Mouse (Mus musculus): ENCODE results near the gene Nlrp3. TPM values are rescaled to one million over a fixed set of nuclear protein-coding genes. Genes with fewer than 3 reads are reported as not detected.

Nlrp3 gene
- total and polyA plus RNA-seq, 3 experiments: 0.33 to 0.55 (median 0.45) TPM

DNA sequence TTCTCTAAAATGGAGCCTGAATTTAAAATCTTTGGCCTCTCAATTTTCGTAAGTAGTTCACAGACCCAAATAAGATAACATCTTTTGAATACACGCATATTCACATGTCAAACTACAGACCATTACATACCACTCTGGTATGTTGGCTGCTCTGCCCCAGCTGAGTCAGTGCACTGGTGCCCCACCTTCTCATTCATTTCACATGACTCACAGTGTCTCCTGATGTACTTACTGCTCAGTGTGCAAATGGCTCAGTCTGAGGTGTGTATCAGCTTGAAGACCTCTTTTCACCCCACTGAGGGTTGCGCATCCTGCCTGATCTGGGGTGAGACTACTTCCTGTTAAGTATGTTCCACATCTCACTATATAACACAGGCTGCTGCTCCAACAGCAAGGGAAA, 59.5 kb downstream of the Nlrp3 start:
- no peak for DNase-seq
- H3K27ac ChIP-seq: no peak overlapping the region
- no peak overlapping the region for H3K4me3 ChIP-seq
- no peaks in the 10 kb centered on the region for H3K79me2 ChIP-seq (replicated peaks; ENCODE audit: control insufficient read depth, insufficient read depth, low read length)
- intact Hi-C loops (cut with DNase I): no loop called here
- H3K4me1 ChIP-seq (ENCODE audit: control insufficient read depth, insufficient read depth, low read length): no peaks in the 10 kb centered on the region; the same call in 1 of the 2 replicates
- no peak for TF ChIP-seq POLR2A (IDR thresholded peaks at IDR 0.05; ENCODE audit: insufficient read depth, low read depth, low read length)
- no peak for TF ChIP-seq EP300 (IDR thresholded peaks at IDR 0.05; ENCODE audit: insufficient read depth, low read depth, low read length)
- TF ChIP-seq CTCF (IDR thresholded peaks at IDR 0.05): no peak
- no peaks in the 10 kb centered on the region for H3K36me3 ChIP-seq (ENCODE audit: control insufficient read depth, insufficient read depth, low read length)
- no peaks in the 10 kb centered on the region for H3K27me3 ChIP-seq (ENCODE audit: control insufficient read depth, insufficient read depth, low read length)
- 74% methylated on average over 3 of the region's 3 CpGs for WGBS
- H3K9ac ChIP-seq (ENCODE audit: low read depth, low read length): no peak overlapping the region

DNA sequence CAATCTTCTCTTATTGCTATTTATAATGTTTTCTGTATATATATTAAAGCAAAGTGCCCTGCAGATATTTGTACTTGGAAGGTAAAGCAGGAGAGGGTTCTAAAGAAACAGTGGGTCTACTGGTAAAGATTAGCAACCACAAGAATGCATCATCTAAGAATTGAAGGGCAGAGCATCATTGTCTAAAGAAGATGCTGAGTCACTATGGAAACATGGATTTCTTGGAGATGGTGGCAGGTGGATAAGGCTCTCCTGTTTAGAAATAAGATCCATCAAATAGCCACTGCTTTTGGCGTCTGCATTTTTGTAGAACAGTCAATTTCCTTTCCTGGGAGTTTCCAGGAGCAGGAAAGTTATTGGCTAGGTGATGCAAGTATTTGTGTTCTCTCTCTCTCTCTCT, 60.9 kb downstream of the Nlrp3 start:
- H3K27ac ChIP-seq: no peak overlapping the region
- no peak for TF ChIP-seq EP300 (IDR thresholded peaks at IDR 0.05; ENCODE audit: insufficient read depth, low read depth, low read length)
- TF ChIP-seq POLR2A (IDR thresholded peaks at IDR 0.05; ENCODE audit: insufficient read depth, low read depth, low read length): no peak
- no peak for TF ChIP-seq CTCF (IDR thresholded peaks at IDR 0.05)
- DNase-seq: no peak
- H3K79me2 ChIP-seq (replicated peaks; ENCODE audit: control insufficient read depth, insufficient read depth, low read length): no peaks in the 10 kb centered on the region
- no peaks in the 10 kb centered on the region for H3K36me3 ChIP-seq (ENCODE audit: control insufficient read depth, insufficient read depth, low read length)
- no peaks in the 10 kb centered on the region for H3K27me3 ChIP-seq (ENCODE audit: control insufficient read depth, insufficient read depth, low read length)
- no peak overlapping the region for H3K9ac ChIP-seq (ENCODE audit: low read depth, low read length)
- H3K4me1 ChIP-seq (ENCODE audit: control insufficient read depth, insufficient read depth, low read length): no peaks in the 10 kb centered on the region; the same call in 1 of the 2 replicates
- H3K4me3 ChIP-seq: no peak overlapping the region
- WGBS: 54% methylated on average over 1 of the region's 1 CpGs
- intact Hi-C loops (cut with DNase I): no loop called here

DNA sequence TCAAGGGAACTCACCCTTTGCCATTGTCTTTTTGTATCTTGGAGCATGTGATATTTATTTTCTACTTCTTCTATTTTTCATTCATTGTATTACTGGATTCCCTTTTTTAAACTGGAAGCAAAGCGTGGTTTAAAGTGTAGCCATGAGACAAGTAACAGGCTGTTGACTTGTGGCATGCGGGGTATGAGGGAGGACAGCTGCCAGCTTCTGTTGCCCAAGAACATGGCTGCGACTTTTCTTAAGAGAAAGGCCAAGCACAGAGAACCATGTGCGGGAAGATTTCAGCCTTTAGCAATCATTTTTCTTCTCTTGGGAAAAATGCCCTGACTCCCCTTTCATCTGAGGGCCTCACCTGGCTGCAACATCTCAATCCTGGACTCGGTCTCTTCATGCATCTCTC, 70.3 kb downstream of the Nlrp3 start:
- Histone ChIP-seq H3K27me3 (ENCODE audit: control insufficient read depth, insufficient read depth, low read length) (no peaks in the 10 kb centered on the region), H3K4me1 (ENCODE audit: control insufficient read depth, insufficient read depth, low read length) (no peaks in the 10 kb centered on the region), H3K79me2 (replicated peaks; ENCODE audit: control insufficient read depth, insufficient read depth, low read length) (no peaks in the 10 kb centered on the region), H3K9ac (ENCODE audit: low read depth, low read length) (no peak overlapping the region), H3K4me3 (no peak overlapping the region), H3K27ac (no peak overlapping the region), H3K36me3 (ENCODE audit: control insufficient read depth, insufficient read depth, low read length) (no peaks in the 10 kb centered on the region)
- 65% methylated on average over 5 of the region's 5 CpGs for WGBS
- no peak for DNase-seq
- intact Hi-C loops (cut with DNase I): loop anchor here (5.0 kb wide), 2 partner anchors 84 to 309 kb away; partner anchors contain the start of gene Zkscan17
- TF ChIP-seq POLR2A (IDR thresholded peaks at IDR 0.05; ENCODE audit: insufficient read depth, low read depth, low read length) (no peak), CTCF (IDR thresholded peaks at IDR 0.05) (no peak), EP300 (IDR thresholded peaks at IDR 0.05; ENCODE audit: insufficient read depth, low read depth, low read length) (no peak)

DNA sequence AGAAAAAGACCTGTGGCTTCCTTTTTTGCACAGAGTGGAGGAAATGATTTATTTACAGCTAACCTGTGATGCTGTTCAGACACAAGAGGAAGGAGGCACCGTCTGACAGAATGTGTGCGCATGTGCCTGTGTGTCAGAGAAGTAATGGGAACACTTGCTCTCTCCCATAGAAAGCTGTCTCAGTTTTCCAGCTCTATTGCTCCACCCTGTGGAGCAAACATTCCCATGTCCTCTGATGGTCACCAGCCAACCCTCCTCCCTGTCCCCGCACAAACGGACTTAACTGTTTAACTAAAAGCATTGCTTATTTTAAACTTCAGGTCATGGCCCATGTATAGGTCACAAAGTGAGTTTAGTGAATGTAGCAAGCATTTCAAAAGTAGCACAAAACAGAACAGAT, 72.8 kb downstream of the Nlrp3 start:
- H3K36me3 ChIP-seq (ENCODE audit: control insufficient read depth, insufficient read depth, low read length): no peaks in the 10 kb centered on the region
- no peak for TF ChIP-seq POLR2A (IDR thresholded peaks at IDR 0.05; ENCODE audit: insufficient read depth, low read depth, low read length)
- peak; percentile 66 for TF ChIP-seq CTCF (IDR thresholded peaks at IDR 0.05)
- H3K79me2 ChIP-seq (replicated peaks; ENCODE audit: control insufficient read depth, insufficient read depth, low read length): no peaks in the 10 kb centered on the region
- intact Hi-C loops (cut with DNase I): loop anchor here (5.0 kb wide), 2 partner anchors 87 to 312 kb away; partner anchors contain the start of gene Zkscan17
- H3K27me3 ChIP-seq (ENCODE audit: control insufficient read depth, insufficient read depth, low read length): no peaks in the 10 kb centered on the region
- no peak overlapping the region for H3K4me3 ChIP-seq
- H3K27ac ChIP-seq: no peak overlapping the region
- H3K4me1 ChIP-seq (ENCODE audit: control insufficient read depth, insufficient read depth, low read length): no peaks in the 10 kb centered on the region
- WGBS: 16% methylated on average over 4 of the region's 4 CpGs
- DNase-seq: no peak
- H3K9ac ChIP-seq (ENCODE audit: low read depth, low read length): no peak overlapping the region

Other genes starting within 250 kb of the Nlrp3 start
- 1 to 10 TPM; 4.3 to 4.6 TPM for gene Wnt9a, start 234.6 kb upstream of the Nlrp3 start, total RNA-seq (2021)
- 4.6 and 7.2 TPM in 2 replicates for gene Wnt9a, start 234.6 kb upstream of the Nlrp3 start, polyA plus RNA-seq (2012; rRNA removed)
- gene Prss38, start 165.9 kb upstream of the Nlrp3 start, total RNA-seq (2021): not detected
- not detected in 2 replicates for gene Prss38, start 165.9 kb upstream of the Nlrp3 start, polyA plus RNA-seq (2012; rRNA removed)
- 10 to 100 TPM; 11.8 to 12.9 TPM for gene Jmjd4, start 91.5 kb upstream of the Nlrp3 start, total RNA-seq (2021)
- gene Jmjd4, start 91.5 kb upstream of the Nlrp3 start, polyA plus RNA-seq (2012; rRNA removed): 6.6 and 11.2 TPM in 2 replicates
- 10 to 100 TPM; 37.7 to 42.2 TPM for gene Snap47, start 90.4 kb upstream of the Nlrp3 start, total RNA-seq (2021)
- 49.4 and 85.7 TPM in 2 replicates for gene Snap47, start 90.4 kb upstream of the Nlrp3 start, polyA plus RNA-seq (2012; rRNA removed)
- 1 to 10 TPM; 3.0 to 4.7 TPM for gene Zfp867, start 69.1 kb upstream of the Nlrp3 start, total RNA-seq (2021)
- gene Zfp867, start 69.1 kb upstream of the Nlrp3 start, polyA plus RNA-seq (2012; rRNA removed): 1.00 and 2.1 TPM in 2 replicates
- 10 to 100 TPM; 11.7 to 14.8 TPM for gene Zkscan17, start 14.8 kb upstream of the Nlrp3 start, total RNA-seq (2021)
- 7.8 and 10.0 TPM in 2 replicates for gene Zkscan17, start 14.8 kb upstream of the Nlrp3 start, polyA plus RNA-seq (2012; rRNA removed)
- not detected for gene Olfr222, start 34.7 kb downstream of the Nlrp3 start, total RNA-seq (2021)
- gene Olfr222, start 34.7 kb downstream of the Nlrp3 start, polyA plus RNA-seq (2012; rRNA removed): not detected in 2 replicates
- gene Olfr223, start 51.7 kb downstream of the Nlrp3 start, total RNA-seq (2021): not detected
- gene Olfr223, start 51.7 kb downstream of the Nlrp3 start, polyA plus RNA-seq (2012; rRNA removed): not detected in 2 replicates
- 100 to 1,000 TPM; 132 to 142 TPM for gene Mprip, start 119.7 kb downstream of the Nlrp3 start, total RNA-seq (2021)
- 77.1 and 81.6 TPM in 2 replicates for gene Mprip, start 119.7 kb downstream of the Nlrp3 start, polyA plus RNA-seq (2012; rRNA removed)
- gene Pld6, start 246.1 kb downstream of the Nlrp3 start, total RNA-seq (2021): under 1 TPM; 0.44 to 0.45 TPM
- gene Pld6, start 246.1 kb downstream of the Nlrp3 start, polyA plus RNA-seq (2012; rRNA removed): 1.5 and 2.2 TPM in 2 replicates

All from heart, adult 2 months (tissue).